Mouse (Mus musculus): ENCODE results near the gene Smndc1.

GRCm38 (mm10) chr19:53421583-53422188, 31.3 kb upstream of the Smndc1 start:
- TF ChIP-seq CTCF (IDR thresholded peaks at IDR 0.05; ENCODE audit: low read depth, low read length) (no peak), POLR2A (IDR thresholded peaks at IDR 0.05; ENCODE audit: insufficient read depth, low read length) (peak; percentile 45)

Measured in ES-Bruce4 (cell line).